Mouse (Mus musculus): Measurements from ENCODE around the gene Slc43a2. TPM values are rescaled to one million over a fixed set of nuclear protein-coding genes. Genes with fewer than 3 reads are reported as not detected.

The Slc43a2 gene
- polyA plus RNA-seq, 1 experiment, result 57.4 TPM

DNA sequence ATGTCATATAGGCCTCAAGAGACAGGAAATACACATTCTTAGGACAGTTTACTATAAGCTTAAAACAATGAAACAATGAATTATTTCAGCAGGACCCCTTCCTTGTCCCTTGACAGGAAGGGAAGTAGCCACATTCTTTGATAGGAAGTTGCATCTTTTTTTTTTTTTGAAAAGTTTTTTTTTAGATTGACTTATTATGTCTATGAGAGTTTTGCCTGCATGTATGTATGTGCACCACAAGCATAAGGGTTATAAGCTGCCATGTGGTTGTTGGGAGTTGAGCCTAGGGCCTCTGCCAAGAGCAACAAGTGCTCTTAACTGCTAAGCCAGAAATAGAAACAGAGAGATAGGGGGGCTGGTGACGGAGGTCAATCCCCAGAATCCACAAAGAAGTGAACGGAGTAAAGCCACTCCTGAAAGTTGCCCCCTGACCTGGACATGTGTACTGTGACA lies 92.6 kb downstream of the Slc43a2 start:
- DNase-seq, result no peak
- no peak overlapping the region for H3K27ac ChIP-seq (ENCODE audit: insufficient read depth, low read length)
- TF ChIP-seq POLR2A (IDR thresholded peaks at IDR 0.05; ENCODE audit: borderline replicate concordance, insufficient read depth, low read length) (no peak), CTCF (IDR thresholded peaks at IDR 0.05; ENCODE audit: borderline replicate concordance, insufficient read depth, low read depth, low read length) (no peak)
- WGBS, result 46% methylated on average over 2 of the region's 2 CpGs
- no peaks in the 10 kb centered on the region for H3K27me3 ChIP-seq (ENCODE audit: control insufficient read depth, insufficient read depth, low read length)
- no peak overlapping the region for H3K4me3 ChIP-seq (replicated peaks; ENCODE audit: insufficient read depth, low read depth, low read length)
- peaks cover 18% of the 10 kb centered on the region for H3K4me1 ChIP-seq (ENCODE audit: control insufficient read depth, insufficient read depth, low read length)

DNA sequence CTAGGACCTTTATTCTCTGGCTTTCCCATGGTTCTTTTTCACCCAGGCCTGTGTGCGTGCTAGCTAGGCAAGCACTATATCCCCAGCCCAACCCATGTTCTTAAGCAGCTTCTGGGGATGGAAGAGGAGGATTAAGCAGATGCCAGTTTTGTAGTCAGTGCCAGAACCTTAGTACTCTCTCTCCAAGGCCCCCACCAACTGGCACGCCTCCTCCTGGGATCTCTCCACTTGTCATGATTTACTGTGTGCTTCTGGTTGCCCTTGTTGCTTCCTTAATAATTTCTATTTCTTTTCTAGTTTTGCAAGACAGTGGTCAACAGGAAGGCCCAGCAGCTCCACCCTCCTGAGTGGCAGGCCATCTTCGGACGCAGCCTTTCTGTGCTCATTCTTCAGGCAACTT lies 94.3 kb downstream of the Slc43a2 start:
- H3K4me1 ChIP-seq (ENCODE audit: control insufficient read depth, insufficient read depth, low read length), result peaks cover 6% of the 10 kb centered on the region
- H3K27ac ChIP-seq (ENCODE audit: insufficient read depth, low read length), result no peak overlapping the region
- no peak for DNase-seq
- no peaks in the 10 kb centered on the region for H3K27me3 ChIP-seq (ENCODE audit: control insufficient read depth, insufficient read depth, low read length)
- WGBS, result 65% methylated on average over 4 of the region's 4 CpGs
- TF ChIP-seq POLR2A (IDR thresholded peaks at IDR 0.05; ENCODE audit: borderline replicate concordance, insufficient read depth, low read length) (no peak), CTCF (IDR thresholded peaks at IDR 0.05; ENCODE audit: borderline replicate concordance, insufficient read depth, low read depth, low read length) (no peak)
- H3K4me3 ChIP-seq (replicated peaks; ENCODE audit: insufficient read depth, low read depth, low read length), result no peak overlapping the region

Other genes with a start within 250 kb of the Slc43a2 start
- 59.3 and 64.2 TPM in 2 replicates for gene Rpa1, start 183.4 kb upstream of the Slc43a2 start, polyA plus RNA-seq (2012; rRNA removed)
- gene Smyd4, start 183.3 kb upstream of the Slc43a2 start, polyA plus RNA-seq (2012; rRNA removed), result 9.1 and 9.2 TPM in 2 replicates
- 27.5 and 32.9 TPM in 2 replicates for gene Serpinf1, start 109.0 kb upstream of the Slc43a2 start, polyA plus RNA-seq (2012; rRNA removed)
- 0.13 and 0.15 TPM in 2 replicates for gene Serpinf2, start 92.1 kb upstream of the Slc43a2 start, polyA plus RNA-seq (2012; rRNA removed)
- 15.1 and 15.3 TPM in 2 replicates for gene Wdr81, start 77.0 kb upstream of the Slc43a2 start, polyA plus RNA-seq (2012; rRNA removed)
- 0.56 and 0.70 TPM in 2 replicates for gene Tlcd2, start 70.0 kb upstream of the Slc43a2 start, polyA plus RNA-seq (2012; rRNA removed)
- gene Prpf8, start 44.9 kb upstream of the Slc43a2 start, polyA plus RNA-seq (2012; rRNA removed), result 110 and 123 TPM in 2 replicates
- gene Rilp, start 21.6 kb upstream of the Slc43a2 start, polyA plus RNA-seq (2012; rRNA removed), result 5.4 and 5.7 TPM in 2 replicates
- gene Scarf1, start 18.2 kb upstream of the Slc43a2 start, polyA plus RNA-seq (2012; rRNA removed), result 3.3 and 3.4 TPM in 2 replicates
- 295 and 319 TPM in 2 replicates for gene Pitpna, start 56.4 kb downstream of the Slc43a2 start, polyA plus RNA-seq (2012; rRNA removed)
- 81.3 and 87.4 TPM in 2 replicates for gene Inpp5k, start 99.3 kb downstream of the Slc43a2 start, polyA plus RNA-seq (2012; rRNA removed)
- 26.9 and 28.5 TPM in 2 replicates for gene Myo1c, start 118.8 kb downstream of the Slc43a2 start, polyA plus RNA-seq (2012; rRNA removed)
- gene Crk, start 147.6 kb downstream of the Slc43a2 start, polyA plus RNA-seq (2012; rRNA removed), result 80.6 and 83.1 TPM in 2 replicates
- 870 and 906 TPM in 2 replicates for gene Ywhae, start 201.2 kb downstream of the Slc43a2 start, polyA plus RNA-seq (2012; rRNA removed)